Mouse (Mus musculus) lung, embryonic 16.5 days (tissue): ENCODE results near the gene Syt2. TPM values are rescaled to one million over a fixed set of nuclear protein-coding genes. Genes with fewer than 3 reads are reported as not detected.

Source experiments
- ATAC-seq: fragments of 200-750 bp; cut with Nextera tagmentation; 2 replicates; pipeline ENCODE4 v1.8.0; 2017; ENCODE audit warnings: low read depth, mild to moderate bottlenecking, moderate library complexity
- H3K27ac ChIP-seq: fragments of 300-500 bp; sonication (generic); 2 replicates; pipeline ENCODE4 v1.5.1; 2014; ENCODE audit warnings: mild to moderate bottlenecking, control low read depth, low read length
- H3K27me3 ChIP-seq: fragments of 300-500 bp; sonication (generic); 2 replicates; pipeline ENCODE4 v1.6.1; 2014; ENCODE audit warnings: low read depth, low read length, mixed read lengths; ENCODE audit not compliant: control insufficient read depth, insufficient read depth
- H3K36me3 ChIP-seq: fragments of 300-500 bp; sonication (generic); 2 replicates; pipeline ENCODE4 v1.6.1; 2014; ENCODE audit warnings: low read length; ENCODE audit not compliant: control insufficient read depth, insufficient read depth
- H3K4me1 ChIP-seq: fragments of 300-500 bp; sonication (generic); replicated peaks from 2 replicates; pipeline ENCODE4 v1.6.1; 2014; ENCODE audit warnings: low read length, mixed read lengths; ENCODE audit not compliant: control insufficient read depth, insufficient read depth
- H3K4me2 ChIP-seq: fragments of 300-500 bp; sonication (generic); 2 replicates; pipeline ENCODE4 v1.6.1; 2014; ENCODE audit warnings: low read depth, low read length, control low read depth
- H3K4me3 ChIP-seq: fragments of 300-500 bp; sonication (generic); 2 replicates; pipeline ENCODE4 v1.5.1; 2014; ENCODE audit warnings: mild to moderate bottlenecking, low read length, control low read depth
- H3K9ac ChIP-seq: fragments of 300-500 bp; sonication (generic); 2 replicates; pipeline ENCODE4 v1.6.1; 2014; ENCODE audit warnings: low read length, control low read depth
- H3K9me3 ChIP-seq: fragments of 300-500 bp; sonication (generic); 2 replicates; pipeline ENCODE4 v1.6.1; 2016; ENCODE audit warnings: low read length; ENCODE audit not compliant: control insufficient read depth
- WGBS: fragments of 180-500 bp; shearing (Covaris S2); extraction: QIAGEN DNeasy Blood & Tissue Kit; methylation state at CpG from one replicate; pipeline ENCODE4 v1.1.7; 2014; 5-methylcytosine and 5-hydroxymethylcytosine counted together
- polyA plus RNA-seq: library from polyadenylated mRNA; unstranded; fragments of >200 nt; fragmentation: Nextera tagmentation; extraction: Ambion mirVana; gene quantifications from 2 replicates; pipeline ENCODE4 v1.2.1, GENCODE M21; 2015

Syt2 gene
- polyA plus RNA-seq, 1 experiment from 2014 or later, result 0.15 TPM

- Histone ChIP-seq H3K27me3 (no peaks in the 10 kb centered on the region; the same call in none of the 2 replicates), H3K9ac (no peak overlapping the region), H3K9me3 (no peaks in the 10 kb centered on the region), H3K36me3 (no peaks in the 10 kb centered on the region), H3K4me2 (no peak overlapping the region), H3K4me1 (no peaks in the 10 kb centered on the region; the same call in 1 of the 2 replicates), H3K4me3 (no peak overlapping the region), H3K27ac (no peak overlapping the region)
- ATAC-seq, result no peak
- 49% methylated on average over 5 of the region's 5 CpGs for WGBS
These were observed 68.6 kb downstream of the Syt2 start for GRCm38 (mm10) chr1:134715092-134715491.

DNA sequence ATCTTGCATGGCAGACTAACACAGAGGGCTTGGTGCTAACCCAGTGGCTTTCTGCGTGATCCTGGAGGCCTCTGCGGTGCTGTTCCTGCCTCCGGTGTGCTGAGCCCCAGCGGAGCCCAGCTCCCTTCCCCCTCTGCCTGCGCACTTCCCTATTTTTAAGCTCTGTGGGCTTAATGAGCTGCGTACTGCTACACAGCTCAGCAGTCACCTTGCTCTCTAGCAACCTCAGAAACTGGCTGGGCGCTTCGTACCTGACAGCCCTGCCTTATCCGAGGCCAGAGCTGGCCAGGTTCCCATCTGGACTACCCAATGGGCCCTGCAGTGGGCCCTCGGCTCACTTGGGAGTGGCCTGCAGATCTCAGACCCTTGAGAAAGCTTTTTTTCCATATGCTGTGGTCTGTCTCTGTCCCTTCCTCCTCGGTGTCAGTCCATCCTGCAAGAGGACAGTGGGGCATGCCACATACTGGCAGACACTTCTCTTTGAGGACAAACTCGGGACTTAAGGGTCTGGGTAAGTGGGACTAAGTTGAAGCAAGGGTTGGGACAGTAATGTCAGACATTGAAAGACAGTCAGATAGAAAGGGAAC, 73.3 kb downstream of the Syt2 start:
- H3K4me1 ChIP-seq, result no peaks in the 10 kb centered on the region
- no peak overlapping the region for H3K4me3 ChIP-seq
- WGBS, result 69% methylated on average over 12 of the region's 12 CpGs
- H3K4me2 ChIP-seq, result no peak overlapping the region
- H3K9me3 ChIP-seq, result no peaks in the 10 kb centered on the region
- H3K36me3 ChIP-seq, result no peaks in the 10 kb centered on the region
- no peak overlapping the region for H3K27ac ChIP-seq
- no peak for ATAC-seq
- H3K27me3 ChIP-seq, result no peaks in the 10 kb centered on the region
- no peak overlapping the region for H3K9ac ChIP-seq

GRCm38 (mm10) chr1:134721486-134721885, 75.0 kb downstream of the Syt2 start:
- Histone ChIP-seq H3K27me3 (no peaks in the 10 kb centered on the region), H3K9me3 (no peaks in the 10 kb centered on the region), H3K36me3 (no peaks in the 10 kb centered on the region), H3K4me2 (no peak overlapping the region), H3K4me3 (no peak overlapping the region), H3K4me1 (no peaks in the 10 kb centered on the region), H3K27ac (no peak overlapping the region), H3K9ac (no peak overlapping the region)
- WGBS, result 79% methylated on average over 5 of the region's 5 CpGs
- ATAC-seq, result no peak

DNA sequence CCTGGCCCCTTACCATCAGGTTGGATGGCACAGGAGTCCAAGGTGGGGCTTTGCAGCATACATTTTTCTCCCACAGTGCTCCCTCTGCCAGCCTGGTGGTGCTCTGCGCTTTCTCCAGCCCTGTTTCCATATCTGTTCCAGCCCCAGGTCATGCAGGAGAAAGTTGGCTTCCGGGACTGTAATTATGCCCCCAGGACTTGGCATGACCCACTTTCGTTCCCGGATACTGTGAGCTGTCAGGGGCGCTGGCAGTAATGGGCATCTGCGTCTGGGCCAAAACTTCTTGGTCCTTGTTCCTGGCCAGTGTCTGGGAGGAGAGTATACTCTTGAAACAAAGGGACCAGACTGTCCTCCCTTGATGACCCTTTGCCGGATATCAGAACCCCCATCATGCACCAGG, 76.4 kb downstream of the Syt2 start:
- no peak overlapping the region for H3K4me2 ChIP-seq
- 84% methylated on average over 7 of the region's 7 CpGs for WGBS
- no peak overlapping the region for H3K27ac ChIP-seq
- no peak for ATAC-seq
- H3K4me1 ChIP-seq, result peaks cover 5% of the 10 kb centered on the region
- H3K27me3 ChIP-seq, result no peaks in the 10 kb centered on the region
- H3K4me3 ChIP-seq, result no peak overlapping the region
- no peak overlapping the region for H3K9ac ChIP-seq
- H3K36me3 ChIP-seq, result no peaks in the 10 kb centered on the region
- H3K9me3 ChIP-seq, result no peaks in the 10 kb centered on the region

- no peaks in the 10 kb centered on the region for H3K27me3 ChIP-seq
- peak; percentile 65; the same call in 1 of the 2 replicates for ATAC-seq
- no peak overlapping the region for H3K9ac ChIP-seq
- no peak overlapping the region for H3K4me3 ChIP-seq
- peaks cover 5% of the 10 kb centered on the region for H3K4me1 ChIP-seq
- H3K27ac ChIP-seq, result no peak overlapping the region
- no peak overlapping the region for H3K4me2 ChIP-seq
- WGBS, result 32% methylated on average over 5 of the region's 5 CpGs
- H3K9me3 ChIP-seq, result no peaks in the 10 kb centered on the region
- no peaks in the 10 kb centered on the region for H3K36me3 ChIP-seq
These were observed 78.8 kb downstream of the Syt2 start for GRCm38 (mm10) chr1:134725276-134725675.

- no peak overlapping the region for H3K4me2 ChIP-seq
- ATAC-seq, result no peak
- no peak overlapping the region for H3K9ac ChIP-seq
- no peak overlapping the region for H3K27ac ChIP-seq
- H3K27me3 ChIP-seq, result no peaks in the 10 kb centered on the region
- peaks cover 5% of the 10 kb centered on the region for H3K4me1 ChIP-seq
- no peak overlapping the region for H3K4me3 ChIP-seq
- WGBS, result 92% methylated on average over 7 of the region's 7 CpGs
- no peaks in the 10 kb centered on the region for H3K9me3 ChIP-seq
- no peaks in the 10 kb centered on the region for H3K36me3 ChIP-seq
These were observed 80.0 kb downstream of the Syt2 start for GRCm38 (mm10) chr1:134726480-134726879.

- Histone ChIP-seq H3K4me1 (peaks cover 5% of the 10 kb centered on the region), H3K36me3 (no peaks in the 10 kb centered on the region), H3K27ac (no peak overlapping the region), H3K4me3 (no peak overlapping the region), H3K4me2 (no peak overlapping the region), H3K9me3 (no peaks in the 10 kb centered on the region), H3K9ac (no peak overlapping the region), H3K27me3 (no peaks in the 10 kb centered on the region)
- peak; percentile 49; the same call in 1 of the 2 replicates for ATAC-seq
- WGBS, result 38% methylated on average over 8 of the region's 8 CpGs
These were observed 80.8 kb downstream of the Syt2 start for GRCm38 (mm10) chr1:134727256-134727655.

- no peak overlapping the region for H3K4me3 ChIP-seq
- no peaks in the 10 kb centered on the region for H3K4me1 ChIP-seq
- 84% methylated on average over 5 of the region's 5 CpGs for WGBS
- H3K27me3 ChIP-seq, result no peaks in the 10 kb centered on the region
- H3K27ac ChIP-seq, result no peak overlapping the region
- peaks cover 5% of the 10 kb centered on the region; the same call in 1 of the 2 replicates for H3K9me3 ChIP-seq
- ATAC-seq, result no peak
- H3K4me2 ChIP-seq, result no peak overlapping the region
- no peak overlapping the region for H3K9ac ChIP-seq
- H3K36me3 ChIP-seq, result no peaks in the 10 kb centered on the region
These were observed 87.2 kb downstream of the Syt2 start for GRCm38 (mm10) chr1:134733659-134734058.

- H3K36me3 ChIP-seq, result no peaks in the 10 kb centered on the region
- H3K27ac ChIP-seq, result no peak overlapping the region
- ATAC-seq, result no peak
- no peaks in the 10 kb centered on the region; the same call in 1 of the 2 replicates for H3K4me1 ChIP-seq
- 48% methylated on average over 9 of the region's 9 CpGs for WGBS
- H3K27me3 ChIP-seq, result no peaks in the 10 kb centered on the region
- no peak overlapping the region for H3K4me3 ChIP-seq
- peaks cover 3% of the 10 kb centered on the region; the same call in 1 of the 2 replicates for H3K9me3 ChIP-seq
- H3K9ac ChIP-seq, result no peak overlapping the region
- no peak overlapping the region for H3K4me2 ChIP-seq
These were observed 91.0 kb downstream of the Syt2 start for GRCm38 (mm10) chr1:134737463-134737862.
